Mouse (Mus musculus): ENCODE measurements at regions not wholly inside any gene's neighbourhood (a gene's known extent, or its start where the extent isn't known, plus 50 kb on each side); places are given as distances from the start of the nearest gene placed in this dataset.

GRCm38 (mm10) chr6:88964071-88964470, 62.0 kb downstream of the Tpra1 start:
- TF ChIP-seq CTCF (IDR thresholded peaks at IDR 0.05; ENCODE audit: borderline replicate concordance, extremely low read depth, insufficient read depth, insufficient read length) = no peak
- no peak for TF ChIP-seq POLR2A (IDR thresholded peaks at IDR 0.05; ENCODE audit: borderline replicate concordance, extremely low read depth, insufficient read depth, insufficient read length, poor library complexity, severe bottlenecking)

Data from brain, embryonic 14.5 days (tissue).